Mouse (Mus musculus) neural tube, embryonic 12.5 days (tissue): ENCODE data around the gene Clasp2. TPM values are rescaled to one million over a fixed set of nuclear protein-coding genes. Genes with fewer than 3 reads are reported as not detected.
"Not testable (repeated sequence)": the region's sequence is repeated elsewhere in the genome, so short reads cannot be mapped to it uniquely, and the experiment has no call there.

Experiments
- ATAC-seq: fragments of 200-750 bp; cut with Nextera tagmentation; 2 replicates; pipeline ENCODE4 v1.8.0; 2017; ENCODE audit warnings: low read depth, mild to moderate bottlenecking, moderate TSS enrichment, moderate library complexity; ENCODE audit not compliant: low FRiP score
- H3K27ac ChIP-seq: fragments of 300-500 bp; sonication (generic); 2 replicates; pipeline ENCODE4 v1.5.1; 2016
- H3K27me3 ChIP-seq: fragments of 300-500 bp; sonication (generic); replicated peaks from 2 replicates; pipeline ENCODE4 v1.6.1; 2016; ENCODE audit warnings: mild to moderate bottlenecking
- H3K36me3 ChIP-seq: fragments of 300-500 bp; sonication (generic); 2 replicates; pipeline ENCODE4 v1.6.1; 2016; ENCODE audit warnings: mild to moderate bottlenecking
- H3K4me1 ChIP-seq: fragments of 300-500 bp; sonication (generic); 2 replicates; pipeline ENCODE4 v1.6.1; 2016
- H3K4me2 ChIP-seq: fragments of 300-500 bp; sonication (generic); replicated peaks from 2 replicates; pipeline ENCODE4 v1.6.1; 2016; ENCODE audit warnings: mild to moderate bottlenecking
- H3K4me3 ChIP-seq: fragments of 300-500 bp; sonication (generic); 2 replicates; pipeline ENCODE4 v1.5.1; 2016
- H3K9ac ChIP-seq: fragments of 300-500 bp; sonication (generic); 2 replicates; pipeline ENCODE4 v1.6.1; 2016; ENCODE audit warnings: mild to moderate bottlenecking
- H3K9me3 ChIP-seq: fragments of 300-500 bp; sonication (generic); 2 replicates; pipeline ENCODE4 v1.6.1; 2016; ENCODE audit warnings: mild to moderate bottlenecking
- WGBS: fragments of 180-500 bp; shearing (Covaris S2); methylation state at CpG from one replicate; pipeline ENCODE4 v1.1.7; 2016; 5-methylcytosine and 5-hydroxymethylcytosine counted together
- polyA plus RNA-seq: library from polyadenylated mRNA; unstranded; fragments of >200 nt; fragmentation: Nextera tagmentation; extraction: Ambion mirVana; gene quantifications from 2 replicates; pipeline ENCODE4 v1.2.1, GENCODE M21; 2016

Clasp2 gene
- 82.7 and 83.4 TPM in 2 replicates for polyA plus RNA-seq

DNA sequence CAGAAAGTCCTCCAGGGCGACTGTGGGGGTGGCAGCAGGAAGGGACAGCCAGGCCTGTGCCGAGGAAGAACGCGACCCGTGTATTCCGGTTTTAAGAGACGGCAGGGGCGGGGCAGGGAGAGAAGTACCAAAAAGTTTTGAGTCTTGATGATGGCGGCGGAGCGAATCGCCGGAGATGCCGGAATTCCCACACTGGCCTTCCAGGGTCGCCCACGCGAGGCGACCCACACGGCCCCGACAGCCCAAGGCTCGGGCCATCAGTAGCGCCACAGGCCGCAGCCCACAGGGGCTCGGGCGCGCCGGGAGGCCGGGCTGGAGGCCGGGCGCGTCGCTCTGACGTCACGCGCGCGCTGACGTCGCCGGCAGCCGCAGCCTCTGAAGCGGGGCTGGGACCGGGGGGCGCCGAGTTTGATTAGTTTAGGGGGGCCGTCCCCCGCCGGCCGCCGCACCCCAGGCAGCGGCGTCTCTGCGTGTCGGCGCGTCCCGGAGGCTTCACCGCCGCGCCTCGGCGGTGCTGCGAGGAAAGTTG lies at the start of gene Clasp2:
Gene Clasp2, plus strand, starts transcription at position 366 of the 529 bp plus-strand sequence.
- peaks cover 14% of the 10 kb centered on the region; the same call in 1 of the 2 replicates for H3K4me1 ChIP-seq
- H3K36me3 ChIP-seq = no peaks in the 10 kb centered on the region
- peak within 1 kb of the TSS; percentile 59 for H3K27ac ChIP-seq
- under 1% methylated on average over 63 of the region's 63 CpGs for WGBS
- H3K4me2 ChIP-seq = peak within 1 kb of the TSS; percentile 93
- H3K9me3 ChIP-seq = no peaks in the 10 kb centered on the region
- peak within 1 kb of the TSS; percentile 94 for H3K4me3 ChIP-seq
- ATAC-seq = peak; percentile 98
- H3K27me3 ChIP-seq = no peaks in the 10 kb centered on the region
- H3K9ac ChIP-seq = peak within 1 kb of the TSS; percentile 81

DNA sequence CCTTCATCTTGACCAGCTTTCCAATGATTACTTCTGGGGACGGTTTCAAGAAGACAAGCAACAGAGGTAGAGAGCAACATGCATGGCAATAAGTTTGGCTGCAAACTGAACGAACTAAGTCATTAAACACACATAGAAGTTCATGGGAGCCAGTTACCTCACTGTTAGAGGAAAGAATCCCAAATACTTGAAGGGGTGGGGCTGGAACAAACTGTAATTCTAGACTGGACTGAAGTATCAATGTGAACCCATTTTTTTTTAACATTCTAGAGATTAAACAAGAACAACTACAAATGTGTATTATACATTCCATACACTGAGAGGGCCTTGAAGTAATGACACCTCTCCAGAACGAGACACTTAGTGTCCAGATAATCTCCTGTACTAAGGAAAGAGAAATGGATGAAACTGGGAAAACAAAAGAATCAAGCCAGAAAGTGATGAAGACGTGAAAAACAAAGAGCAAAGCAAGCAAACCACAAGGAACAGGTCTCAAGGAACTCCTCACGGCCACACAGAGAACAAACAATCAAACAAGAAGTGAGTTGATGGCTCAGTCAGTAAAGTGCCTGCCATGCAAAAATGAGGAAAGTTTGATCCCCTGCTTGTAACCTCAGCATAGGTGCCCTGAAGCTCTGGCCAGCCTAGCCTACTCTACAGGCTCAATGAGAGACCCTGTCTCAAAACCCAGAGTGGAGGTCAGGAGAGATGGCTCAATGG lies 39.7 kb upstream of the Clasp2 start:
- H3K36me3 ChIP-seq = peaks cover 8% of the 10 kb centered on the region
- WGBS = 88% methylated on average over 5 of the region's 5 CpGs
- H3K9ac ChIP-seq = no peak overlapping the region
- no peak for ATAC-seq
- no peaks in the 10 kb centered on the region for H3K27me3 ChIP-seq
- H3K4me2 ChIP-seq = no peak overlapping the region
- no peak overlapping the region for H3K4me3 ChIP-seq
- H3K4me1 ChIP-seq = peaks cover 17% of the 10 kb centered on the region
- H3K9me3 ChIP-seq = no peaks in the 10 kb centered on the region
- no peak overlapping the region for H3K27ac ChIP-seq

DNA sequence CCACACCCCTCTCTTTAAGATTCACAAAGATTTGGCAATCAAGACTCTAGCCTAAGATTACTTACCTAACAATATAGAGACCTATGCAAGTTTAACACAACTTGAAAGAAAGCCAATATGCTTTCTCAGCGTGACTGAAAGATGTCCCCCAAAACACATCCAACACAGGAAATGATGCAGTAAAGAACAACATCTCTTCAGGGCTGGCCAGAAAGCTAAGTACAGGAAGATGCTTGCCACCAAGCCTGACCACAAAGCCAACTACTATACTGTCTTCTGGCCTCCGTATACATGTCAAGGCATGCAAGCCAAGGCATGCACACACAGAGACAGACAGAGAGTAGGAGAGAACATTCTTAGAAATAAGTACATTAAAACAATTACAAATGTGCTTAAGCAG lies 35.2 kb upstream of the Clasp2 start:
- H3K4me1 ChIP-seq = peaks cover 27% of the 10 kb centered on the region
- no peaks in the 10 kb centered on the region for H3K9me3 ChIP-seq
- H3K27me3 ChIP-seq = no peaks in the 10 kb centered on the region
- H3K36me3 ChIP-seq = no peaks in the 10 kb centered on the region
- no peak for ATAC-seq
- peak overlapping the region; percentile 89 for H3K4me2 ChIP-seq
- WGBS = 82% methylated on average over 2 of the region's 2 CpGs
- no peak overlapping the region for H3K9ac ChIP-seq
- H3K27ac ChIP-seq = no peak overlapping the region
- no peak overlapping the region for H3K4me3 ChIP-seq

DNA sequence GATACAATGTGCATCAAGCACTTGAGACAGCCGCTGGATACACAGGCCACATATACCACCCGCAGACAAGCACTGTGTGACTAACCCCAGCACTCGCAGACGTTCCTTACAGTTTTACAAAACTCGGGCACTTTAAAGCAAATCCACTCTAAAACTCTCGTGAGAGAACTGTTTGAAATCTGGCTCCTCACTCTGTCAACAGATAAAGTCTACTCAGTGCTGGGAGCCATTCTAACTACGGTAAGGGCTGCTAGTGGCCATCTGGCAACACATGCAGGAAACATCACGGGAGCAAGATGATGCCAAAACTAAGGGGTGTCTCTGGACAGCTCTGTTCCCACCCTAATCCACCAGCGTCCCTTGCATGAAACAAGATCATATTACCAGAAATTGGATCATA lies 34.4 kb upstream of the Clasp2 start:
- Histone ChIP-seq H3K27ac (no peak overlapping the region), H3K4me1 (peaks cover 27% of the 10 kb centered on the region), H3K27me3 (no peaks in the 10 kb centered on the region), H3K4me2 (peak overlapping the region; percentile 89), H3K4me3 (peak overlapping the region; percentile 89), H3K9me3 (no peaks in the 10 kb centered on the region), H3K36me3 (no peaks in the 10 kb centered on the region), H3K9ac (peak overlapping the region; percentile 91; the same call in 1 of the 2 replicates)
- ATAC-seq = no peak
- WGBS = 67% methylated on average over 9 of the region's 9 CpGs

DNA sequence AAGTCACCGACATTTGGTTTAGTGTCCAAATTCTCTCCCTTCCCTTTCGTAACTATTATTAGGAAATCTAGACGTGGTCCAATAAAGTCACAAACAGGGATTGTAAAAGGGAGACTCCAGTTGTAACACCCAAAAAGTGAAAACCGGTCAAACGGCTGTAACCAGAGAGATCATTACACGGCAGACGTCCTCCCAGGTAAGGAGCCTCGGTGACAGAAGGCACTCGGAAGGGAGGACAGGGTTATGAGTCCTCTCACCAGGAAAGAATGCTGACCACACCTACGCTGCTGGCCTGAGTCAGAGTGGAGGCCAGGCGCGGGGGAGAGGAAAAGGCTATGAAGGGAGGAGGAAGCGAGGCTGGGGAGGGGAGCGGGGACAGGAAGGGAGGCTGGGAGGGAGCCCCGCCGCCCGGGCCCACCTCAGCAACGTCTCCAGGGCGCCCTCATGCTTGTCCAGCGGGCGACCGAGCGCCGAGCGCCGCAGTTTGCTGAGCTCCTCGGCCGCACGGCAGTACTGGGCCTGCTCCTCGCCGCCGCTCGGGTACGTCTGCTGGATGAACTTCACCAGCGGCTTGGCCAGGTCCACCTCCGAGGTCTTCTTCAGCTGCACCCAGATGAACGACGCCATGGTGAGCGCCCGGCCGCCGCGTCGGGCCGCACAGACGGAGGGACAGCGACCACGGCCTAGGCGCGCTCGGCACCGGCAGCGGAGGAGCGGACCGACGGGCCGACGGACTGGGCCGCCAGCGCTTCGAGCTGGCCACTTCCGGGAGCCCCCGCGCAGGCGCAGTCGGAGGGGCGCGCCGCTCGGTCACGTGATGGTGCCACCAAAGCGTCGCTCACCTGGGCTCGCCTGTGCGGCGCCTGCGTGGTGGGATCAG lies 33.6 kb upstream of the Clasp2 start, which contains the start of gene Pdcd6ip:
Gene Pdcd6ip, minus strand, starts transcription at position 779 of the 880 bp plus-strand sequence.
- peaks cover 27% of the 10 kb centered on the region for H3K4me1 ChIP-seq
- 2% methylated on average over 77 of the region's 77 CpGs for WGBS
- H3K27me3 ChIP-seq = no peaks in the 10 kb centered on the region
- H3K9me3 ChIP-seq = no peaks in the 10 kb centered on the region
- H3K36me3 ChIP-seq = no peaks in the 10 kb centered on the region
- peak within 1 kb of the TSS; percentile 32; the same call in 1 of the 2 replicates for H3K27ac ChIP-seq
- peak within 1 kb of the TSS; percentile 91 for H3K9ac ChIP-seq
- peak within 1 kb of the TSS; percentile 89 for H3K4me3 ChIP-seq
- peak; percentile 90 for ATAC-seq
- peak within 1 kb of the TSS; percentile 89 for H3K4me2 ChIP-seq

DNA sequence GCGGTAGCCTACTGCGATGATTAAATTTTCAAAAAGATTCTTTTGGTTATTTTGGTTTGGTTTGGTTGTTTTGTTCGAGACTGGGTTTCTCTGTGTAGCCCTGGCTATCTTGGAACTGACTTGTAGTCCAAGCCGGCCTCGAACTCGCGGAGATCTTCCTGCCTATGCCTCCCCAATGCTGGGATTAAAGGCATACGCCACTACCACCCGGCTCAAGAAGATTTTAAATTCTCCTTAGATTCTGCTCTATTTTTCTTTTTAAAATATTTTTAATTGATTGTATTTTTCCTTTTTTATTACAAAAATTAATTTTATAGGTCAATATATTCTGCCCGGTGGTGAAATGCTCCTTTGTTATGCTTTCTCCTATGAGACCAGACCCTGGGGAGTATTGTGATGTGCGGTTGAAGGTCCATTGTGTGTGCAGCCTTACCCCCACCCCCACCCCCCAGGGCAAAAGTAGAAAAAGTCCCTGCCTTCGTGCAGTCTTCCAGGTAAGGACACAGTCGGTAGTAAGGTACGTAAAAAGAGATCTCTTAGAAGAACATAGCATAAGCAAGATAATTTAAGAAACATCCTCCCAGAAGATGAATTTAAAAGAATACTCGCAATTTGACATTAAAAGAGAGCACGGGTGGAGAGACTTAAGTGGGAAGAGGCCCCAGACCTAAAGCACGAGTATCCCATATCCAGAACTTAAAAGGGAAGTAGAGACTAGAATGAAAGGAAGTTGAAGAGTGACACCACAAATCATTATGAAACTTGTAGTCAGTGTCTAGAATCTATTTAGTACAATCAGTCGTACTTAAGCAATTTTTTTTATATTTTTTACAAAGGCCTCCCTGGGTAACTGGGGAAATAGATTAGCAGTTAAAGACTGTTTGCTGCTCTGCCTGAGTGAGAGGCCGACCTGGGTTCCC lies 32.7 kb upstream of the Clasp2 start:
- Histone ChIP-seq H3K9ac (peak overlapping the region; percentile 91), H3K4me3 (peak overlapping the region; percentile 89), H3K4me1 (peaks cover 27% of the 10 kb centered on the region), H3K27ac (no peak overlapping the region), H3K4me2 (peak overlapping the region; percentile 89), H3K9me3 (no peaks in the 10 kb centered on the region), H3K27me3 (no peaks in the 10 kb centered on the region), H3K36me3 (no peaks in the 10 kb centered on the region)
- 62% methylated on average over 19 of the region's 19 CpGs for WGBS
- peak; percentile 51; the same call in 1 of the 2 replicates for ATAC-seq

DNA sequence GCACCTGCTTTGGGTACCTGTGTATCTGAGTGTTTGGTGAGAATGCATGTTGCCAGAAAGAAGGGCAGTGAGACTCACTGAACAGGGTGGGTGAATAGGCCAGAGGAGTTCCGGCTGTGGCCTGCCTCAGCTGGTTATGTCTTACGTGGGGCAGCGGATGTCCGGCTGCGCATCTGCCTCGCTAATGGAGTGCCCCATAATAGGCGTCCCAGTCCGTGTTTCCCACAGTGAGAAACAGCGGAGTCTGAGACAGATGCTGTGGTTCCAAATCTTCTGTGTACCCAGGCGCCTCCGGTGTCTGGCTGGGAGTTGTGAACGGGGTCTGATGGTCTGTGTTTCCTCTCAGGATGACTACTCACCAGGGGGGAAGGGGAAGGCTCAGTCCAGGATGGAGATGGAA lies 30.4 kb upstream of the Clasp2 start:
- H3K4me3 ChIP-seq = no peak overlapping the region
- H3K27ac ChIP-seq = no peak overlapping the region
- H3K4me2 ChIP-seq = no peak overlapping the region
- H3K9me3 ChIP-seq = no peaks in the 10 kb centered on the region
- 78% methylated on average over 12 of the region's 12 CpGs for WGBS
- ATAC-seq = no peak
- H3K27me3 ChIP-seq = no peaks in the 10 kb centered on the region
- H3K36me3 ChIP-seq = no peaks in the 10 kb centered on the region
- peaks cover 17% of the 10 kb centered on the region for H3K4me1 ChIP-seq
- no peak overlapping the region for H3K9ac ChIP-seq

DNA sequence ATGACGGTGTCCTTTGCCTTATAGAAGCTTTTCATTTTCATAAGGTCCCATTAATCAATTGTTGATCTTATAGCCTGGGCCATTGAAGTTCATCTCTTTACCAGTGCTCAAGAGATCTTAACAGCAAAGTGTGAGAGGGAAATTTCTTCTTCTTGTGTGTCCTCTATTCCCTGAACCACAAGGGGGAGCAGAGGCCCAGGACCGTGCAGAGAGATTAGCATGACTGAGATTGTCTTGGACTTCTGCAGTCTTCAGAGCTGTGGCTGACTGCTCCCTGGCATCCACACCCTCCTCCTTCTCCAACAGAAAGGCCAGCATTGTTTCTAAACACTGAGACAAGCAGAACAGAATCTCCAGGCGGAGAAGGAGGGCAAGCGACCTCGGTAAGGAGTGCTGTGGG lies 22.2 kb upstream of the Clasp2 start:
- no peaks in the 10 kb centered on the region for H3K36me3 ChIP-seq
- H3K9ac ChIP-seq = no peak overlapping the region
- H3K27me3 ChIP-seq = no peaks in the 10 kb centered on the region
- H3K4me3 ChIP-seq = no peak overlapping the region
- no peak overlapping the region for H3K4me2 ChIP-seq
- 39% methylated on average over 5 of the region's 5 CpGs for WGBS
- H3K27ac ChIP-seq = no peak overlapping the region
- ATAC-seq = no peak
- no peaks in the 10 kb centered on the region for H3K9me3 ChIP-seq
- H3K4me1 ChIP-seq = no peaks in the 10 kb centered on the region

DNA sequence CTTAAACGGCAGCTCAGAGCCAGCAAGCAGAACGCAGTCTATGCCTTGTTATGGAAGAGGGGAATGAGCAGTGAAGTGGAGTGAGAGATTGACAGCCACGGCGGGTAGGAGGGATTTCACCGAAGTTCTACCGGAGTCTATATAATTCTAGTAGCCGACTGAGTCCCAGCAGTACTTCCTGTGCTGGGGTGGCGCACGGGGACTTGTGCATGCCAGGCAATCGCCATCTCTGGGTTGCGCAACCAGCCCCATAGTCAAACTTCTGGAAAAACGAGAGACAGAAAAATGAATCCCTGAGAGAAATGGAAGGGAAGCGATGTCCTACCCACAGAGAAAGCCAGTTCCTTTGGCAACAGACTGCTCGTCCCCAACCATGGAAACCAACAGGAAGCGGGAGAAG lies 16.6 kb upstream of the Clasp2 start:
- Histone ChIP-seq H3K27ac (no peak overlapping the region), H3K4me2 (no peak overlapping the region), H3K36me3 (no peaks in the 10 kb centered on the region), H3K9ac (no peak overlapping the region), H3K4me3 (no peak overlapping the region), H3K27me3 (no peaks in the 10 kb centered on the region), H3K9me3 (no peaks in the 10 kb centered on the region), H3K4me1 (no peaks in the 10 kb centered on the region)
- ATAC-seq = no peak
- 82% methylated on average over 15 of the region's 15 CpGs for WGBS

DNA sequence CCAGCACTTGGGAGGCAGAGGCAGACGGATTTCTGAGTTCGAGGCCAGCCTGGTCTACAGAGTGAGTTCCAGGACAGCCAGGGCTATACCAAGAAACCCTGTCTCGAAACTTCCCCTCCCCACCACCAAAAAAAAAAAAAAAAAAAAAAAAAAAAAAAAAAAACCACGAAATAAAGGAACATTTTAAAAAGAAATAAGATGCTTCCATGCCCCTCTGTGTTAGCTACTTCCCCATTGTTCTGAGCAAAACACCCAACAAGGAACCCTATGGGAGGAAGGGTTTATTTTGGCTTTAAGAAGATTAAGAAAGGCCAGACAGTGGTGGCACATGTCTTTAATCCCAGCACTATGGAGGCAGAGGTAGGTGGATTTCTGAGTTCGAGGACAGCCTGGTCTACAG lies 15.7 kb upstream of the Clasp2 start:
- not testable (repeated sequence) for H3K4me1 ChIP-seq, H3K9me3 ChIP-seq, H3K9ac ChIP-seq, H3K27ac ChIP-seq, H3K27me3 ChIP-seq, H3K4me3 ChIP-seq, ATAC-seq, H3K4me2 ChIP-seq, H3K36me3 ChIP-seq
- WGBS = 83% methylated on average over 5 of the region's 5 CpGs

DNA sequence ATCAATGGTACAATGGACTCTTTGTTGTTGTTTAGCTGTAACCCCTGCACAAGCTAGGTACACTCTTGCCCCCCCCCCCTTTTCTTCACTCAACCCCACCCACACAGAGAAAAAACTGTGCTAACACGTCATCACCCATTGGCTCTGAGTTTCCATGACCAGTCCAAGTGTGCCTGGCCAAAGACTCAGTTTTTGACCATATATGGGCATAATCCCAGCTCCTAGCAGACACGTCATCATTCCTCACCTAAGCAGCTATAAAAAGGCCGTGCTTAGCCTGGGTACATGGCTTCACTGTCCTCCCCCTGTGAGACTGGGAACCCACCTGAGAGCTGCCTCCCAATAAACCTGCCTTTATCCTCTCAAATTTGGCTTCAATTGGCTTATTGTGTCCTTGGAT lies 15.1 kb upstream of the Clasp2 start:
- no peaks in the 10 kb centered on the region for H3K27me3 ChIP-seq
- H3K4me2 ChIP-seq = no peak overlapping the region
- WGBS = 60% methylated on average over 3 of the region's 3 CpGs
- no peak overlapping the region for H3K9ac ChIP-seq
- H3K9me3 ChIP-seq = no peaks in the 10 kb centered on the region
- no peaks in the 10 kb centered on the region for H3K36me3 ChIP-seq
- no peak for ATAC-seq
- no peak overlapping the region for H3K4me3 ChIP-seq
- no peak overlapping the region for H3K27ac ChIP-seq
- H3K4me1 ChIP-seq = no peaks in the 10 kb centered on the region
